Mouse (Mus musculus) thymus, adult 2 months (tissue): ENCODE data around the gene Cmtr1.

Experiments used
- CTCF ChIP-seq: fragments of 200-500 bp; IDR thresholded peaks from 2 replicates; pipeline ENCODE4 v1.5.1; 2012; ENCODE audit warnings: mild to moderate bottlenecking, control low read depth, low read length, moderate library complexity, borderline replicate concordance; ENCODE audit not compliant: control insufficient read depth, poor library complexity, insufficient read depth; ENCODE audit errors: extremely low read depth
- POLR2A ChIP-seq: fragments of 200-500 bp; IDR thresholded peaks from 2 replicates; pipeline ENCODE4 v1.6.1; 2012; ENCODE audit warnings: mild to moderate bottlenecking, low read length, control low read depth, moderate library complexity; ENCODE audit not compliant: control insufficient read depth, poor library complexity, insufficient read depth; ENCODE audit errors: extremely low read depth

- no peak for TF ChIP-seq POLR2A
- TF ChIP-seq CTCF = no peak
These were observed 36.9 kb upstream of the Cmtr1 start for GRCm38 (mm10) chr17:29623488-29623887.
